Comparison of ENCODE assay signal across 13 mouse cellular contexts in genomic region chr8:105866364-105867029, GRCm38 (mm10). TPM values are rescaled to one million over a fixed set of nuclear protein-coding genes. Genes with fewer than 3 reads are reported as not detected.
DNase-seq lines count a peak whose midpoint lies in the region; ATAC-seq and TF ChIP-seq lines count a peak whose summit lies in the region.
"Had no signal": no experiment of that assay in that cellular context is flagged by ENCODE, and none has a peak within 500 bp of the region (broad histone marks: within the 10 kb centered on the region; RNA-seq: fewer than 3 reads in every experiment).

No protein-coding gene starts in this region.

- 83% methylated on average over 6 of the region's 6 CpGs for WGBS in kidney, adult 2 months
- 42% methylated on average over 6 of the region's 6 CpGs for WGBS in liver, embryonic 13.5 days (ENCODE audit: insufficient replicate concordance)
- WGBS in kidney, embryonic 14.5 days, result 89% methylated on average over 6 of the region's 6 CpGs

- ATAC-seq in liver, embryonic 13.5 days (ENCODE audit: low read depth), result peak; percentile 66; the same call in 1 of the 2 replicates
- ATAC-seq in kidney, embryonic 14.5 days (ENCODE audit: low FRiP score, low TSS enrichment), result no peak

- TF ChIP-seq RAD21 in MEL (IDR thresholded peaks at IDR 0.05; ENCODE audit: low read depth, low read length), result no peak

- H3K4me1 ChIP-seq in kidney, adult 2 months (ENCODE audit: control insufficient read depth, insufficient read depth, low read length), result peaks cover 5% of the 10 kb centered on the region; the same call in 1 of the 2 replicates
- H3K4me1 ChIP-seq in MEL (ENCODE audit: control insufficient read depth in 1 of 2, insufficient read depth in 2 of 2, low read length in 2 of 2), result peaks cover 2 to 11% of the 10 kb centered on the region in 2 experiments; a peak in 1 of 4 replicates
- peaks cover 73% of the 10 kb centered on the region for H3K4me1 ChIP-seq in liver, embryonic 13.5 days (replicated peaks)
- H3K4me1 ChIP-seq in kidney, embryonic 14.5 days (ENCODE audit: control insufficient read depth, insufficient read depth, low read length), result peaks cover 11% of the 10 kb centered on the region

- H3K9me3 ChIP-seq in MEL (replicated peaks; ENCODE audit: insufficient read depth, low read length), result no peaks in the 10 kb centered on the region
- H3K9me3 ChIP-seq in liver, embryonic 13.5 days (replicated peaks), result no peaks in the 10 kb centered on the region
- no peaks in the 10 kb centered on the region for H3K9me3 ChIP-seq in kidney, embryonic 14.5 days (ENCODE audit: control insufficient read depth, low read length)
- H3K9me3 ChIP-seq: forebrain, embryonic 10.5 days; midbrain, embryonic 12.5 days had no signal

- H3K79me2 ChIP-seq in MEL (ENCODE audit: control insufficient read depth, insufficient read depth, low read length, poor library complexity), result peaks cover 61% of the 10 kb centered on the region

- H3K27me3 ChIP-seq in kidney, adult 2 months (replicated peaks; ENCODE audit: control insufficient read depth, insufficient read depth, low read length), result no peaks in the 10 kb centered on the region
- no peaks in the 10 kb centered on the region for H3K27me3 ChIP-seq in MEL (ENCODE audit: control insufficient read depth in 1 of 2, insufficient read depth in 2 of 2, low read length in 2 of 2)
- H3K27me3 ChIP-seq in liver, embryonic 13.5 days, result no peaks in the 10 kb centered on the region
- no peaks in the 10 kb centered on the region for H3K27me3 ChIP-seq in kidney, embryonic 14.5 days (ENCODE audit: control insufficient read depth, insufficient read depth, low read length)
- H3K27me3 ChIP-seq: midbrain, embryonic 12.5 days had no signal

- H3K27ac ChIP-seq in kidney, adult 2 months (ENCODE audit: insufficient read depth, low read depth, low read length), result no peak overlapping the region
- H3K27ac ChIP-seq in MEL (ENCODE audit: control insufficient read depth, low read depth, low read length), result no peak overlapping the region
- peak overlapping the region; percentile 19 for H3K27ac ChIP-seq in liver, embryonic 13.5 days
- H3K27ac ChIP-seq in kidney, embryonic 14.5 days (ENCODE audit: low read depth, low read length), result no peak overlapping the region
- H3K27ac ChIP-seq: forebrain, embryonic 10.5 days; midbrain, embryonic 12.5 days had no signal

- H3K4me2 ChIP-seq in liver, embryonic 13.5 days, result no peak overlapping the region
- H3K4me2 ChIP-seq in kidney, embryonic 14.5 days (replicated peaks; ENCODE audit: low read depth, low read length), result no peak overlapping the region
- H3K4me2 ChIP-seq: midbrain, embryonic 12.5 days had no signal

- TF ChIP-seq EP300 in MEL (IDR thresholded peaks at IDR 0.05; ENCODE audit: low read depth in 1 of 2, low read length in 2 of 2), result 0 out of 4 replicates have a peak, but pooled peaks of 1 of the 2 experiments have one; percentile 8

- H3K36me3 ChIP-seq in kidney, adult 2 months (ENCODE audit: control insufficient read depth, insufficient read depth, low read length), result no peaks in the 10 kb centered on the region
- peaks cover 11 to 20% of the 10 kb centered on the region in 2 experiments for H3K36me3 ChIP-seq in MEL (ENCODE audit: control insufficient read depth in 1 of 2, insufficient read depth in 2 of 2, low read length in 2 of 2)
- peaks cover 86% of the 10 kb centered on the region for H3K36me3 ChIP-seq in liver, embryonic 13.5 days
- H3K36me3 ChIP-seq in kidney, embryonic 14.5 days (ENCODE audit: control insufficient read depth, insufficient read depth, low read length), result peaks cover 50% of the 10 kb centered on the region

- no peak for DNase-seq in kidney, adult 2 months
- no peak for DNase-seq in kidney, postnatal 10 days
- DNase-seq in CD4-positive helper T cell, adult 2 months (ENCODE audit: low read depth, low spot score), result peak; percentile 25
- peak; percentile 63 for DNase-seq in MEL (ENCODE audit: low read depth, low spot score)
- DNase-seq in liver, embryonic 13.5 days, result no peak
- DNase-seq in kidney, postnatal 25 days, result no peak
- DNase-seq in neural tube, embryonic 10.5 days (ENCODE audit: extremely low spot score, low spot score), result no peak
- DNase-seq: cerebellum, postnatal 10 days; gastrocnemius, postnatal 14 days; kidney, adult 9 months had no signal

- H3K9ac ChIP-seq in MEL (ENCODE audit: control insufficient read depth, low read depth, low read length, poor library complexity, severe bottlenecking), result no peak overlapping the region
- H3K9ac ChIP-seq in liver, embryonic 13.5 days, result 0 out of 2 replicates have a peak overlapping the region, but pooled peaks have one; percentile 40
- no peak overlapping the region for H3K9ac ChIP-seq in kidney, embryonic 14.5 days (ENCODE audit: low read depth, low read length)
- H3K9ac ChIP-seq: midbrain, embryonic 12.5 days had no signal

- no peak for TF ChIP-seq POLR2A in kidney, adult 2 months (IDR thresholded peaks at IDR 0.05; ENCODE audit: low read depth, low read length)
- TF ChIP-seq POLR2A in MEL (IDR thresholded peaks at IDR 0.05; ENCODE audit: control insufficient read depth in 1 of 2, insufficient read depth in 1 of 2, low read depth in 1 of 2, low read length in 2 of 2, poor library complexity in 1 of 2), result no peak; a peak in 1 of 4 replicates

- no peak overlapping the region for H3K4me3 ChIP-seq in kidney, adult 2 months (ENCODE audit: insufficient read depth, low read depth, low read length)
- no peak overlapping the region for H3K4me3 ChIP-seq in MEL (ENCODE audit: control insufficient read depth in 1 of 2, insufficient read depth in 1 of 2, low read depth in 2 of 2, low read length in 2 of 2)
- no peak overlapping the region for H3K4me3 ChIP-seq in liver, embryonic 13.5 days (replicated peaks)
- H3K4me3 ChIP-seq in kidney, embryonic 14.5 days (ENCODE audit: low read length), result no peak overlapping the region
- H3K4me3 ChIP-seq: forebrain, embryonic 10.5 days; midbrain, embryonic 12.5 days had no signal

- TF ChIP-seq CTCF in kidney, adult 2 months (conservative IDR thresholded peaks at IDR 0.05; ENCODE audit: insufficient read depth, insufficient read length, low read depth, low read length), result peak; percentile 40
- peak; percentile 29 to 68 (median 51); a peak in 5 of 6 replicates for TF ChIP-seq CTCF in MEL (IDR thresholded peaks at IDR 0.05 in 2 of 3, conservative IDR thresholded peaks at IDR 0.05 in 1 of 3; ENCODE audit: control insufficient read depth in 1 of 3, insufficient read depth in 1 of 3, low read depth in 2 of 3, low read length in 3 of 3, poor library complexity in 1 of 3, severe bottlenecking in 1 of 3)

TF ChIP-seq in MEL, 35 proteins besides CTCF, POLR2A, EP300 and RAD21 (continues in another document):
- TF ChIP-seq TBP (IDR thresholded peaks at IDR 0.05; ENCODE audit: low read depth, low read length), result no peak
- TF ChIP-seq MXI1 (IDR thresholded peaks at IDR 0.05; ENCODE audit: low read depth, low read length), result peak; percentile 66; the same call in 1 of the 2 replicates
- no peak for TF ChIP-seq MAZ (IDR thresholded peaks at IDR 0.05; ENCODE audit: low read depth, low read length)
- TF ChIP-seq POLR2AphosphoS2 (IDR thresholded peaks at IDR 0.05; ENCODE audit: low read length), result no peak
- TF ChIP-seq SMC3 (IDR thresholded peaks at IDR 0.05; ENCODE audit: low read depth, low read length), result peak; percentile 47
- TF ChIP-seq MYC (IDR thresholded peaks at IDR 0.05; ENCODE audit: low read depth, low read length), result peak; percentile 49; the same call in 1 of the 2 replicates
- TF ChIP-seq ZC3H11A (IDR thresholded peaks at IDR 0.05; ENCODE audit: low read depth, low read length), result 0 out of 2 replicates have a peak, but pooled peaks have one; percentile 5
- peak; percentile 47; the same call in 1 of the 2 replicates for TF ChIP-seq MAX (IDR thresholded peaks at IDR 0.05; ENCODE audit: low read length)

RNA-seq across cellular contexts. Expression of gene Nutf2, which starts 6.1 kb away (rescaled TPM):
- 34.5 and 61.6 TPM in 2 replicates for polyA plus RNA-seq in kidney, adult 2 months (2012; rRNA removed)
- total RNA-seq in MEL (2012; rRNA removed), result 167 and 198 TPM in 2 replicates
- polyA plus RNA-seq in MEL (2012; ENCODE audit: insufficient read depth in 1 of 2, insufficient read length in 2 of 2, low read depth in 1 of 2, low replicate concordance in 2 of 2, missing spikeins in 1 of 2), result 10 to 100 TPM in 1 of 2 experiments, not detected in 1; 28.0 TPM
- polyA plus RNA-seq in liver, embryonic 13.5 days (2015; fragmentation: Nextera tagmentation; extraction: Ambion mirVana), result 152 and 192 TPM in 2 replicates
- 329 and 342 TPM in 2 replicates for polyA plus RNA-seq in kidney, embryonic 14.5 days (2014; fragmentation: Nextera tagmentation; extraction: Ambion mirVana)

RNA-seq across cellular contexts. Expression of gene Thap11, which starts 11.6 kb away (rescaled TPM):
- 41.5 and 45.3 TPM in 2 replicates for polyA plus RNA-seq in kidney, adult 2 months (2012; rRNA removed)
- total RNA-seq in MEL (2012; rRNA removed), result 41.9 and 48.8 TPM in 2 replicates
- 10 to 100 TPM in 1 of 2 experiments, not detected in 1; 51.4 TPM for polyA plus RNA-seq in MEL (2012; ENCODE audit: insufficient read depth in 1 of 2, insufficient read length in 2 of 2, low read depth in 1 of 2, low replicate concordance in 2 of 2, missing spikeins in 1 of 2)
- 38.2 and 40.7 TPM in 2 replicates for polyA plus RNA-seq in liver, embryonic 13.5 days (2015; fragmentation: Nextera tagmentation; extraction: Ambion mirVana)
- polyA plus RNA-seq in kidney, embryonic 14.5 days (2014; fragmentation: Nextera tagmentation; extraction: Ambion mirVana), result 57.2 and 65.0 TPM in 2 replicates

RNA-seq across cellular contexts. Expression of gene Cenpt, which starts 13.4 kb away (rescaled TPM):
- polyA plus RNA-seq in kidney, adult 2 months (2012; rRNA removed), result 6.7 and 7.3 TPM in 2 replicates
- 14.2 and 15.7 TPM in 2 replicates for total RNA-seq in MEL (2012; rRNA removed)
- 10 to 100 TPM in 1 of 2 experiments, not detected in 1; 26.5 TPM for polyA plus RNA-seq in MEL (2012; ENCODE audit: insufficient read depth in 1 of 2, insufficient read length in 2 of 2, low read depth in 1 of 2, low replicate concordance in 2 of 2, missing spikeins in 1 of 2)
- 21.5 and 22.3 TPM in 2 replicates for polyA plus RNA-seq in liver, embryonic 13.5 days (2015; fragmentation: Nextera tagmentation; extraction: Ambion mirVana)
- polyA plus RNA-seq in kidney, embryonic 14.5 days (2014; fragmentation: Nextera tagmentation; extraction: Ambion mirVana), result 31.1 and 41.0 TPM in 2 replicates

RNA-seq across cellular contexts. Expression of gene Edc4, which starts 14.2 kb away (rescaled TPM):
- polyA plus RNA-seq in kidney, adult 2 months (2012; rRNA removed), result 38.5 and 47.9 TPM in 2 replicates
- total RNA-seq in MEL (2012; rRNA removed), result 44.5 and 46.1 TPM in 2 replicates
- polyA plus RNA-seq in MEL (2012; ENCODE audit: insufficient read depth in 1 of 2, insufficient read length in 2 of 2, low read depth in 1 of 2, low replicate concordance in 2 of 2, missing spikeins in 1 of 2), result 10 to 100 TPM in 1 of 2 experiments, not detected in 1; 72.1 TPM
- polyA plus RNA-seq in liver, embryonic 13.5 days (2015; fragmentation: Nextera tagmentation; extraction: Ambion mirVana), result 17.3 and 18.5 TPM in 2 replicates
- 34.9 and 49.7 TPM in 2 replicates for polyA plus RNA-seq in kidney, embryonic 14.5 days (2014; fragmentation: Nextera tagmentation; extraction: Ambion mirVana)

RNA-seq across cellular contexts. Expression of gene Nrn1l, which starts 26.9 kb away (rescaled TPM):
- polyA plus RNA-seq in kidney, adult 2 months (2012; rRNA removed), result 0.77 and 1.1 TPM in 2 replicates
- not detected in 2 replicates for total RNA-seq in MEL (2012; rRNA removed)
- under 1 TPM in 1 of 2 experiments, not detected in 1; 0.39 TPM for polyA plus RNA-seq in MEL (2012; ENCODE audit: insufficient read depth in 1 of 2, insufficient read length in 2 of 2, low read depth in 1 of 2, low replicate concordance in 2 of 2, missing spikeins in 1 of 2)
- polyA plus RNA-seq in liver, embryonic 13.5 days (2015; fragmentation: Nextera tagmentation; extraction: Ambion mirVana), result not detected in 2 replicates
- polyA plus RNA-seq in kidney, embryonic 14.5 days (2014; fragmentation: Nextera tagmentation; extraction: Ambion mirVana), result 1.0 and 1.1 TPM in 2 replicates

Comparison
In these comparisons a context has a peak if more than half of its experiments do, and no peak if none do; other contexts are left out.
1. DNase-seq: peak in CD4-positive helper T cell, adult 2 months (single experiment) and MEL (single experiment); none in kidney, adult 2 months (single experiment), kidney, postnatal 10 days (single experiment), liver, embryonic 13.5 days (single experiment), kidney, postnatal 25 days (0 of 2) and neural tube, embryonic 10.5 days (single experiment).